Mouse (Mus musculus): ENCODE data around the gene Pitpnc1. TPM values are rescaled to one million over a fixed set of nuclear protein-coding genes. Genes with fewer than 3 reads are reported as not detected.
A peak's percentile ranks its signal among the peaks of the same experiment; 100 is the strongest.
"Not testable (repeated sequence)": the region's sequence is repeated elsewhere in the genome, so short reads cannot be mapped to it uniquely, and the experiment has no call there.

Gene Pitpnc1
- polyA plus RNA-seq (2015; fragmentation: Nextera tagmentation; extraction: Ambion mirVana) = 19.1 and 20.8 TPM in 2 replicates

GRCm38 (mm10) chr11:107470521-107471041 is at the start of gene Pitpnc1:
Pitpnc1 (minus strand) TSS chr11:107470699.
- peak; percentile 79 for ATAC-seq (replicated peaks; ENCODE audit: extremely low read depth, insufficient read depth, low FRiP score)
- peak within 1 kb of the TSS; percentile 95 for H3K27ac ChIP-seq (ENCODE audit: low read length)
- H3K27me3 ChIP-seq (ENCODE audit: control insufficient read depth, insufficient read depth, low read length) = no peaks in the 10 kb centered on the region
- peak within 1 kb of the TSS; percentile 72 for H3K4me3 ChIP-seq (ENCODE audit: low read length)
- H3K4me1 ChIP-seq (ENCODE audit: control insufficient read depth, insufficient read depth, low read length) = peaks cover 18% of the 10 kb centered on the region
- no peaks in the 10 kb centered on the region for H3K9me3 ChIP-seq (replicated peaks; ENCODE audit: control insufficient read depth, low read length)
- no peaks in the 10 kb centered on the region for H3K36me3 ChIP-seq (ENCODE audit: control insufficient read depth, insufficient read depth)
- WGBS = under 1% methylated on average over 37 of the region's 37 CpGs
- peak within 1 kb of the TSS; percentile 92 for H3K9ac ChIP-seq (ENCODE audit: low read length)
- H3K4me2 ChIP-seq (ENCODE audit: low read depth, low read length) = peak within 1 kb of the TSS; percentile 70

GRCm38 (mm10) chr11:107518645-107519429 is 48.3 kb upstream of the Pitpnc1 start:
- Histone ChIP-seq H3K27ac (ENCODE audit: low read length) (no peak overlapping the region), H3K4me1 (ENCODE audit: control insufficient read depth, insufficient read depth, low read length) (no peaks in the 10 kb centered on the region), H3K36me3 (ENCODE audit: control insufficient read depth, insufficient read depth) (no peaks in the 10 kb centered on the region), H3K9me3 (replicated peaks; ENCODE audit: control insufficient read depth, low read length) (no peaks in the 10 kb centered on the region), H3K9ac (ENCODE audit: low read length) (no peak overlapping the region), H3K27me3 (ENCODE audit: control insufficient read depth, insufficient read depth, low read length) (no peaks in the 10 kb centered on the region), H3K4me3 (ENCODE audit: low read length) (no peak overlapping the region), H3K4me2 (ENCODE audit: low read depth, low read length) (no peak overlapping the region)
- ATAC-seq (replicated peaks; ENCODE audit: extremely low read depth, insufficient read depth, low FRiP score) = no peak
- 68% methylated on average over 5 of the region's 5 CpGs for WGBS

- ATAC-seq (replicated peaks; ENCODE audit: extremely low read depth, insufficient read depth, low FRiP score) = no peak
- WGBS = 89% methylated on average over 2 of the region's 2 CpGs
Measured at GRCm38 (mm10) chr11:107516387-107516786, 45.9 kb upstream of the Pitpnc1 start.

GRCm38 (mm10) chr11:107513047-107513446 is 42.5 kb upstream of the Pitpnc1 start:
- no peak overlapping the region for H3K9ac ChIP-seq (ENCODE audit: low read length)
- WGBS = 51% methylated on average over 10 of the region's 10 CpGs
- H3K27me3 ChIP-seq (ENCODE audit: control insufficient read depth, insufficient read depth, low read length) = no peaks in the 10 kb centered on the region
- H3K4me3 ChIP-seq (ENCODE audit: low read length) = no peak overlapping the region
- H3K4me2 ChIP-seq (ENCODE audit: low read depth, low read length) = peak overlapping the region; percentile 17; the same call in 1 of the 2 replicates
- 0 out of 2 replicates have a peak overlapping the region, but pooled peaks have one; percentile 25 for H3K27ac ChIP-seq (ENCODE audit: low read length)
- H3K4me1 ChIP-seq (ENCODE audit: control insufficient read depth, insufficient read depth, low read length) = peaks cover 10% of the 10 kb centered on the region
- no peaks in the 10 kb centered on the region for H3K9me3 ChIP-seq (replicated peaks; ENCODE audit: control insufficient read depth, low read length)
- no peak for ATAC-seq (replicated peaks; ENCODE audit: extremely low read depth, insufficient read depth, low FRiP score)
- no peaks in the 10 kb centered on the region for H3K36me3 ChIP-seq (ENCODE audit: control insufficient read depth, insufficient read depth)

More at GRCm38 (mm10) chr11:107516387-107516786, 45.9 kb upstream of the Pitpnc1 start:
- Histone ChIP-seq H3K27ac (ENCODE audit: low read length) (no peak overlapping the region), H3K4me2 (ENCODE audit: low read depth, low read length) (no peak overlapping the region), H3K9ac (ENCODE audit: low read length) (no peak overlapping the region), H3K36me3 (ENCODE audit: control insufficient read depth, insufficient read depth) (no peaks in the 10 kb centered on the region), H3K4me3 (ENCODE audit: low read length) (no peak overlapping the region), H3K9me3 (replicated peaks; ENCODE audit: control insufficient read depth, low read length) (no peaks in the 10 kb centered on the region), H3K27me3 (ENCODE audit: control insufficient read depth, insufficient read depth, low read length) (no peaks in the 10 kb centered on the region), H3K4me1 (ENCODE audit: control insufficient read depth, insufficient read depth, low read length) (peaks cover 3% of the 10 kb centered on the region; the same call in 1 of the 2 replicates)

GRCm38 (mm10) chr11:107511954-107512353 is 41.5 kb upstream of the Pitpnc1 start:
- not testable (repeated sequence) for H3K27me3 ChIP-seq (ENCODE audit: control insufficient read depth, insufficient read depth, low read length); H3K4me2 ChIP-seq (ENCODE audit: low read depth, low read length); ATAC-seq (replicated peaks; ENCODE audit: extremely low read depth, insufficient read depth, low FRiP score); H3K9ac ChIP-seq (ENCODE audit: low read length); H3K4me3 ChIP-seq (ENCODE audit: low read length); H3K27ac ChIP-seq (ENCODE audit: low read length); H3K9me3 ChIP-seq (replicated peaks; ENCODE audit: control insufficient read depth, low read length); H3K36me3 ChIP-seq (ENCODE audit: control insufficient read depth, insufficient read depth)
- H3K4me1 ChIP-seq (ENCODE audit: control insufficient read depth, insufficient read depth, low read length) = peaks cover 10% of the 10 kb centered on the region
- 48% methylated on average over 5 of the region's 5 CpGs for WGBS

- H3K36me3 ChIP-seq (ENCODE audit: control insufficient read depth, insufficient read depth) = no peaks in the 10 kb centered on the region
- no peak overlapping the region for H3K27ac ChIP-seq (ENCODE audit: low read length)
- 3% methylated on average over 18 of the region's 18 CpGs for WGBS
- no peak for ATAC-seq (replicated peaks; ENCODE audit: extremely low read depth, insufficient read depth, low FRiP score)
- H3K9ac ChIP-seq (ENCODE audit: low read length) = peak overlapping the region; percentile 32; the same call in 1 of the 2 replicates
- peak overlapping the region; percentile 54 for H3K4me2 ChIP-seq (ENCODE audit: low read depth, low read length)
- no peaks in the 10 kb centered on the region for H3K9me3 ChIP-seq (replicated peaks; ENCODE audit: control insufficient read depth, low read length)
- peak overlapping the region; percentile 21 for H3K4me3 ChIP-seq (ENCODE audit: low read length)
- no peaks in the 10 kb centered on the region for H3K27me3 ChIP-seq (ENCODE audit: control insufficient read depth, insufficient read depth, low read length)
- H3K4me1 ChIP-seq (ENCODE audit: control insufficient read depth, insufficient read depth, low read length) = peaks cover 10% of the 10 kb centered on the region
Measured at GRCm38 (mm10) chr11:107510362-107511269, 40.1 kb upstream of the Pitpnc1 start.

- 21% methylated on average over 11 of the region's 11 CpGs for WGBS
- no peaks in the 10 kb centered on the region for H3K27me3 ChIP-seq (ENCODE audit: control insufficient read depth, insufficient read depth, low read length)
- H3K9me3 ChIP-seq (replicated peaks; ENCODE audit: control insufficient read depth, low read length) = no peaks in the 10 kb centered on the region
- H3K36me3 ChIP-seq (ENCODE audit: control insufficient read depth, insufficient read depth) = no peaks in the 10 kb centered on the region
- no peak overlapping the region for H3K27ac ChIP-seq (ENCODE audit: low read length)
- H3K4me3 ChIP-seq (ENCODE audit: low read length) = no peak overlapping the region
- peaks cover 10% of the 10 kb centered on the region for H3K4me1 ChIP-seq (ENCODE audit: control insufficient read depth, insufficient read depth, low read length)
- peak; percentile 49; the same call in 1 of the 2 replicates for ATAC-seq (replicated peaks; ENCODE audit: extremely low read depth, insufficient read depth, low FRiP score)
- H3K4me2 ChIP-seq (ENCODE audit: low read depth, low read length) = no peak overlapping the region
- H3K9ac ChIP-seq (ENCODE audit: low read length) = no peak overlapping the region
Measured at GRCm38 (mm10) chr11:107509631-107510338, 39.3 kb upstream of the Pitpnc1 start.

GRCm38 (mm10) chr11:107506260-107506659 is 35.8 kb upstream of the Pitpnc1 start:
- H3K4me1 ChIP-seq (ENCODE audit: control insufficient read depth, insufficient read depth, low read length) = peaks cover 7% of the 10 kb centered on the region; the same call in 1 of the 2 replicates
- no peak overlapping the region for H3K27ac ChIP-seq (ENCODE audit: low read length)
- H3K4me2 ChIP-seq (ENCODE audit: low read depth, low read length) = no peak overlapping the region
- H3K4me3 ChIP-seq (ENCODE audit: low read length) = no peak overlapping the region
- no peaks in the 10 kb centered on the region for H3K36me3 ChIP-seq (ENCODE audit: control insufficient read depth, insufficient read depth)
- ATAC-seq (replicated peaks; ENCODE audit: extremely low read depth, insufficient read depth, low FRiP score) = no peak
- 64% methylated on average over 1 of the region's 1 CpGs for WGBS
- no peaks in the 10 kb centered on the region for H3K9me3 ChIP-seq (replicated peaks; ENCODE audit: control insufficient read depth, low read length)
- no peaks in the 10 kb centered on the region for H3K27me3 ChIP-seq (ENCODE audit: control insufficient read depth, insufficient read depth, low read length)
- no peak overlapping the region for H3K9ac ChIP-seq (ENCODE audit: low read length)

Measured in heart, embryonic 16.5 days (tissue).